Mouse (Mus musculus): ENCODE results near the gene Gm21394. TPM values are rescaled to one million over a fixed set of nuclear protein-coding genes. Genes with fewer than 3 reads are reported as not detected.
"Not testable (repeated sequence)": the region's sequence is repeated elsewhere in the genome, so short reads cannot be mapped to it uniquely, and the experiment has no call there.

Gm21394 gene
- polyA plus RNA-seq (2012; rRNA removed) = 3.2 and 4.6 TPM in 2 replicates

- not testable (repeated sequence) for H3K36me3 ChIP-seq (ENCODE audit: control insufficient read depth, insufficient read depth, low read length); H3K27ac ChIP-seq (ENCODE audit: control insufficient read depth, insufficient read depth, low read depth, low read length); H3K27me3 ChIP-seq (ENCODE audit: control insufficient read depth, insufficient read depth, low read length); H3K4me1 ChIP-seq (ENCODE audit: control insufficient read depth, insufficient read depth, low read length); H3K4me3 ChIP-seq (ENCODE audit: control insufficient read depth, low read depth, low read length)
Observed at GRCm38 (mm10) chrY:84564807-84565206, at the start of gene Gm21394. Gm21394 (minus strand) TSS chrY:84564907.

Other genes starting within 250 kb of the Gm21394 start
- gene Gm21409, start 181.8 kb upstream of the Gm21394 start, polyA plus RNA-seq (2012; rRNA removed) = not detected in 2 replicates